Mouse (Mus musculus) CH12F3 (cell line): ENCODE results near the gene Rab40b.
"Not testable (repeated sequence)": the region's sequence is repeated elsewhere in the genome, so short reads cannot be mapped to it uniquely, and the experiment has no call there.

Experiments
- in situ Hi-C: fragments of 300-500 bp; cut with MboI; formaldehyde crosslinking; loops from 2 replicates; pipeline ENCODE4 v1.14.3; 2020; ENCODE audit warnings: low sequenced_read_pairs

Rab40b gene

DNA sequence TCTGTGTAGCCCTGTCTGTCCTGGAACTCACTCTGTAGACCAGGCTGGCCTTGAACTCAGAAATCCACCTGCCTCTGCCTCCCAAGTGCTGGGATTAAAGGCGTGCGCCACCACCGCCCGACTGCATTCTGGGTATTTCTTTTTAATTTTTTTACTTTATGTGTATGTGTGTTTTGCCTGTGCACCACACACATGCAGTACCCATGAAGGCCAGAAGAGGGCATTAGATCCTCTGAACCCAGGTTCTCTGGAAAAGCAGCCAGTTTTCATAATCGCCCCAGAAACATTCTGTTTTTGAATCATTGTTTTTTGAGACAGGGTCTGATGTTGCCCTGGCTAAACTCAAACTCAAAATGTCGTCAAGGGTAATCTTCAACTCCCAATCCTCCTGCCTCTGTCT, 18.4 kb downstream of the Rab40b start:
- in situ Hi-C loops, result no loop called here

- in situ Hi-C loops, result no loop called here
Measured at GRCm38 (mm10) chr11:121368731-121369130, 19.3 kb downstream of the Rab40b start.

DNA sequence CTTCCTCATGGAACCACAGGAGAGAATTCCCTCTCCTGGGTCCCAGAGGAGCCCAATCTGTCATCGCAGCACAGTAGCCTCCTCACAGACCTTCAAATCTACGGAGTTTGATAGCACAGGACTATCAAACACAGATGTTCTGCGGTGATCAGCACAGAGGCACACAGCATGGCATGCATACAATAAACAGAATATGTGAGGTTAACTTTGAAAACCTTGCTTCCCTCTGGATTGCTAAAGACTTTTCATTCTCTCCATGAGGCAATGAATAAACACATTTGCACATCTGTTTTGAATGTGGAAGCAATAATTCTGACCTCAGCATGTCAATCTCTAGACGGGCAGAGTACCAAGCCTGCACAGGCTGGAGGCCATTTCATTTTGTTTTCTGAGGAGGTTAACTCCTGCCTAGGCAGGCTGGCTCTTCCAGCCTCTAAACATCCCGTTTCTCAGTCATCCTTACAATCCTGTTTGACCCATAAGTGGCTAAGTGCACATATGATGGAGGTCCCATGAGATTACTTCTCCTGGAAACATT, 20.8 kb downstream of the Rab40b start:
- in situ Hi-C loops, result no loop called here

DNA sequence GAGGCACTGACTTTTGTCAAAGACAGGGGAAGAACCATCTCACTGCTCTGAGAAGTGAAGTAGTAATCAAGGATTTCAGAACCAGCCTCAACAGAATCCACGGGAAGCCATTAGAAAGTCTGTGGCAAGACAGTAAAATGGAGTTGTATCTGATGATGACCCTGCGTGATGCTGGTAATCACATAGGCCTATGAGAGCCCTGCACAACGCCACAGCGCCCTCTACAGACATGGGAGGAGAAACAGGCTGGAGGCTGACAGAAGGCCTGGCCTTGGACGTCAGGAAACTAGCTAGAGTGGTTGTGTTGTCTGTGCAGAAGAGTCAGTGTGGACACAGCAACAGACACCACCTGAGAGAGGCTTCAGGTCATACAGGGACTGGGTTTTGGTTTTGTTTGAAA, 25.8 kb downstream of the Rab40b start:
- in situ Hi-C loops, result no loop called here

- in situ Hi-C loops, result no loop called here
Measured at GRCm38 (mm10) chr11:121354091-121354707, 33.9 kb downstream of the Rab40b start, which contains the start of gene Wdr45b. Gene Wdr45b (minus strand): TSS chr11:121354445.

DNA sequence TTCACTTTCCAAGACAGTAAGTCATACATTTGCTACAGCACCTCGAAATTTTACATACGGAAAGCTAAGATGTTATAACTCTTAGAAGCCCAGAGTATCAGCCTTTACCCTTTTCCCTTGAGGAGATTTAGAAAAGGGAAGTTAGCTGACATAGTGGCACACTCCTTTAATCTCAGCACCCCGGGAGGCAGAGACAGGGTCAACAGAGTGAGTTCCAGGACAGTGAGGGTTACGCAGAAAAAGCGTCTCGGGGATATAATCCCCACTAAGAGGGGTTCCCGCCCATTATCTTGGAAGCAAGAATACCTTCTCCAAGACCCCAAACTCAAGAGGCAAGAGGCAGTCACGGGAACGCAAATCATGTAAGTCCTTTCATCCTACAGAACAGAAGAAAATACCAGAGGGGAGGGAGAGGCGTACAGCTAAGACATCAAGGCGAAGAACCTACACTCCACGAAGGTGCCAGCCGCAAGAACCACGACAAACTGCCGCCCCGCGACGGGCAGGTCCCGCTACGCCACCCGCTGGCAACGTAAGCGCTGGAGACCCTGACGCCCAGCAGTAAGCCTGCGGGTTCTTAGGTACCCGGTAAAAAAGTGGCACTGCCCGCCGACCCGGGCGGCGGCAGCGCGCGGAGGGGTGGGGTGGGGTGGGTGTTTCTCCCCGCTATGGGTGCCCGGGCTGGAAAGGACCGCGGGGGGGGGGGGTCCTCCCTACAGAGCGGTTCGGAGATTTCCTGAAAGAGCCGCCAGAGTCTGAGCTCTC, 34.5 kb downstream of the Rab40b start:
- in situ Hi-C loops, result no loop called here

- in situ Hi-C loops, result not testable (repeated sequence)
Measured at GRCm38 (mm10) chr11:121348727-121349126, 39.3 kb downstream of the Rab40b start.

DNA sequence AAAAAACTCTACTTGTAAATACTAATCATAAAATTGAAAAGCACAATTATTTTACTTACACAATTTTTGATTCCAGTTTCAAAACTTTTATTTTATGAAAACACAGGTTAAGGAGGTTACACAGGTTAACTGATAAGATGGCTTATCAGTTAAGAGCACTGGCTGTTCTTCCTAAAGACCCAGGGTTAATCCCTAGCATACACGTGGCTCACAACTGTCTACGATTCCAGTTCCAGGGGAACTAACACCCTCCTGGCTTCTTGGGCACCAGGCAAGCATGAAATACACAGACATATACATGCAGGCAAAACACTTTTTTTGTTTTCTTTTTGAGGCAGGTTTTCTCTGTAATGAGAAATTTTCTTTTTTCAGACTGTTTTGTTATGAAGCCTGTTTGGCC, 39.9 kb downstream of the Rab40b start:
- in situ Hi-C loops, result no loop called here

- in situ Hi-C loops, result no loop called here
Measured at GRCm38 (mm10) chr11:121347036-121347435, 41.0 kb downstream of the Rab40b start.

DNA sequence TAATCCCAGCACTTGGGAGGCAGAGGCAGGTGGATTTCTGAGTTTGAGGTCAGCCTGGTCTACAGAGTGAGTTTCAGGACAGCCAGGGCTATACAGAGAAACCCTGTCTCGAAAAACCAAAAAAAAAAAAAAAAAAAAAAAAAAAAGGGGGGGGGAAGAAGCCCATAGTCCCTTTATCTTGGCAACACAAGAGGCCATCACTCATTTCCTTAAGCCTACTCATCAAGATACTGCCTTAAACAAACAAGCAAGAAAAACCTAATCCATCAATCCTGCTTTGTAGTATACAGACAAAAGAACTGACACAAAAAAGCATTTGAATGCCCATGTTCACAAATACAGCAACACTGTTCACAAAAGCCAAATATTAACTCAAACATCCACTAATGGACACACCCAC, 45.6 kb downstream of the Rab40b start:
- in situ Hi-C loops, result not testable (repeated sequence)

GRCm38 (mm10) chr11:121340287-121340686, 47.8 kb downstream of the Rab40b start:
- in situ Hi-C loops, result no loop called here

GRCm38 (mm10) chr11:121339647-121340046, 48.4 kb downstream of the Rab40b start:
- in situ Hi-C loops, result no loop called here

- in situ Hi-C loops, result no loop called here
Measured at GRCm38 (mm10) chr11:121331641-121332040, 56.4 kb downstream of the Rab40b start.

GRCm38 (mm10) chr11:121328619-121329018, 59.4 kb downstream of the Rab40b start:
- in situ Hi-C loops, result no loop called here

DNA sequence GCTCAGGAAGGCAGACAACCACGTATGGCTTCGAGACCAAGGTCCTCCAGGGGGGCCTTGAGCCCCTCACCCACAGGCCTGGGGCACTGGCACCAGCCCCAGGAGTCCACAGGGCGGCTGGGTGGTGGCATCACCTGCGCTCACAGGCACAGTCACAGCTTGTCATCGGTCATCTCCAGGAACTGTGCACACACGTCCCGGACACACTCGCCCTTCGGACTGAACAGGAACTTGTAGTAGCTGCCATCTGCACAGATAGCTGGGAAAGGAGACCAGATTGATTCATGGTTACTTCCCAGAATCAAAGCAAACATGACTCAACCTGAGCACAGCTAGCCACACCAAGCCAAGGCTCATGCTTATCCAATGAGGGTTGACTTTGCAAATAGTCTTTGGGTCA, 59.8 kb downstream of the Rab40b start:
- in situ Hi-C loops, result no loop called here

- in situ Hi-C loops, result no loop called here
Measured at GRCm38 (mm10) chr11:121326681-121327080, 61.4 kb downstream of the Rab40b start.

DNA sequence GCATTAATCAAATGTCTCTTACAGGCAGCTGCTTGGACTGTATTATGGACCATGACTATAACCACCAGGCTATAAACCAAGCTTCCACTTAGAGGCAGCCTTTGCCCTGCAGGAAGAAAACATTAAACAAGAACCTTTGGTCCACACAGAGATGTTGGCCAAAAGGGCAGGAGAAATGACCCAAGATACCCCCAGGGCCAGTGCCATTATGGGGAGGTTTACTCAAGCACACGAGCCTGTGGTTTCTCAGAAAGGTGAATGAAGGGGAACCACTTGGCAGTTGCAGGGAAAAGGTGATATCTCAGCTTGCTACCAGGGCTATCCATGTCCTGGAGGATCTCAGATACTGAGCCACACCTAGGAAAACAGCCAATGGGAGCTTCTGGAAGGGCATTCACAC, 62.0 kb downstream of the Rab40b start:
- in situ Hi-C loops, result no loop called here

- in situ Hi-C loops, result not testable (repeated sequence)
Measured at GRCm38 (mm10) chr11:121307712-121308111, 80.3 kb downstream of the Rab40b start.

DNA sequence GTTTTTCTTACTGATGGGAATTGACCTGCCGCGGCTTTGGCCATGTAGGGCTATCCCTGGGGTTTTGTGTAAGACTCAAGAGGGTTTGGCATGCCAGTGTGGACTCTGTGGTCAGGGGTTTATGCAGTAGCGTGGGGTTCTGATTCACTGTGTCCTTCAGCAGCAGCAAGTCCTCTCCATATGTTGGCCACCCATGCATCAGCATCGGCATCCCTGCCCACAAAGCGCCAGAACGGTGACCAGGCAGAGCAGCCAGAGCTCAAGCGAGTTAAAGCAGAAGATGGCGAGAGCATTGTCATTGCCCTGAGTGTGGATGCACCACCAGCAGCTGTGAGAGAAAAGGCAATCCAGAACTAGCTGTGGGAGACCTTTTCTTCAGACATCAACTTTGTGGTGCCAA, 81.4 kb downstream of the Rab40b start:
- in situ Hi-C loops, result no loop called here
